Mouse (Mus musculus) megakaryocyte, adult 5-6 weeks (primary cell): ENCODE results near the gene E330034G19Rik. TPM values are rescaled to one million over a fixed set of nuclear protein-coding genes. Genes with fewer than 3 reads are reported as not detected.
"Not testable (repeated sequence)": the region's sequence is repeated elsewhere in the genome, so short reads cannot be mapped to it uniquely, and the experiment has no call there.

ENCODE experiments used
- ATAC-seq: 2 replicates; pipeline ENCODE4 v1.8.0; 2016; ENCODE audit warnings: mild to moderate bottlenecking, inconsistent platforms; ENCODE audit not compliant: poor library complexity, severe bottlenecking
- total RNA-seq, 2 experiments: library from RNA; stranded (forward) in 1 of 2; stranded (reverse) in 1 of 2; fragments of 153-499, 151-499 nt in 1 of 2; fragments of 221-1000, 200-1000 nt in 1 of 2; gene quantifications; 2 replicates each; pipeline versions ENCODE4 v1.2.3 to v1.2.4; 2015 to 2017

E330034G19Rik gene
- total RNA-seq, 2 experiments from 2014 or later, result not detected

- ATAC-seq, result no peak
Observed at GRCm38 (mm10) chr14:24311110-24311509, 18.1 kb downstream of the E330034G19Rik start.

- ATAC-seq, result not testable (repeated sequence)
Observed at GRCm38 (mm10) chr14:24347007-24347406, 54.0 kb downstream of the E330034G19Rik start.

- ATAC-seq, result no peak
Observed at GRCm38 (mm10) chr14:24358295-24358951, 65.4 kb downstream of the E330034G19Rik start.

Other genes with a start within 250 kb of the E330034G19Rik start
- 0.16 TPM in 1 of 2 replicates, not detected in the other for gene Dlg5, start 47.3 kb upstream of the E330034G19Rik start, total RNA-seq (2015)
- gene Dlg5, start 47.3 kb upstream of the E330034G19Rik start, total RNA-seq (2017), result 0.04 and 1.5 TPM in 2 replicates
- 10.9 and 14.0 TPM in 2 replicates for gene Polr3a, start 193.8 kb downstream of the E330034G19Rik start, total RNA-seq (2015)
- gene Polr3a, start 193.8 kb downstream of the E330034G19Rik start, total RNA-seq (2017), result 9.0 and 9.8 TPM in 2 replicates
- gene Rps24, start 193.9 kb downstream of the E330034G19Rik start, total RNA-seq (2015), result 3,261 and 3,399 TPM in 2 replicates
- 3,458 and 3,471 TPM in 2 replicates for gene Rps24, start 193.9 kb downstream of the E330034G19Rik start, total RNA-seq (2017)